Mouse (Mus musculus): ENCODE measurements at regions not wholly inside any gene's neighbourhood (a gene's known extent, or its start where the extent isn't known, plus 50 kb on each side); places are given as distances from the start of the nearest gene placed in this dataset.

- H3K9me3 ChIP-seq (replicated peaks; ENCODE audit: insufficient read depth, low read length): no peaks in the 10 kb centered on the region
Measured at GRCm38 (mm10) chr10:37270236-37271000, 131.7 kb upstream of the Marcks start.

GRCm38 (mm10) chr10:37266909-37267308, 128.2 kb upstream of the Marcks start:
- no peak for TF ChIP-seq RCOR1 (IDR thresholded peaks at IDR 0.05; ENCODE audit: low read depth, low read length)
- TF ChIP-seq GABPA (IDR thresholded peaks at IDR 0.05; ENCODE audit: low read depth, low read length): no peak
- no peak for TF ChIP-seq MYC (IDR thresholded peaks at IDR 0.05; ENCODE audit: low read depth, low read length)
- no peak for TF ChIP-seq MAFK (IDR thresholded peaks at IDR 0.05; ENCODE audit: borderline replicate concordance, low read depth, low read length)
- TF ChIP-seq MAZ (IDR thresholded peaks at IDR 0.05; ENCODE audit: low read depth, low read length): no peak
- no peak for TF ChIP-seq USF2 (IDR thresholded peaks at IDR 0.05; ENCODE audit: borderline replicate concordance in 1 of 2, insufficient read depth in 1 of 2, low read depth in 1 of 2, low read length in 2 of 2)
- no peak for TF ChIP-seq ZNF384 (IDR thresholded peaks at IDR 0.05; ENCODE audit: low read depth, low read length)
- no peak for DNase-seq (ENCODE audit: low read depth, low spot score)
- no peak overlapping the region for H3K4me3 ChIP-seq (ENCODE audit: control insufficient read depth in 1 of 2, insufficient read depth in 1 of 2, low read depth in 2 of 2, low read length in 2 of 2)

More at GRCm38 (mm10) chr10:37270236-37271000, 131.7 kb upstream of the Marcks start:
- Histone ChIP-seq H3K79me2 (ENCODE audit: control insufficient read depth, insufficient read depth, low read length, poor library complexity) (no peaks in the 10 kb centered on the region), H3K9ac (ENCODE audit: control insufficient read depth, low read depth, low read length, poor library complexity, severe bottlenecking) (no peak overlapping the region), H3K4me1 (ENCODE audit: control insufficient read depth in 1 of 2, insufficient read depth in 2 of 2, low read length in 2 of 2) (no peaks in the 10 kb centered on the region), H3K36me3 (ENCODE audit: control insufficient read depth in 1 of 2, insufficient read depth in 2 of 2, low read length in 2 of 2) (no peaks in the 10 kb centered on the region), H3K4me3 (ENCODE audit: control insufficient read depth in 1 of 2, insufficient read depth in 1 of 2, low read depth in 2 of 2, low read length in 2 of 2) (no peak overlapping the region), H3K27ac (ENCODE audit: control insufficient read depth, low read depth, low read length) (no peak overlapping the region), H3K27me3 (ENCODE audit: control insufficient read depth in 1 of 2, insufficient read depth in 2 of 2, low read length in 2 of 2) (no peaks in the 10 kb centered on the region)
- TF ChIP-seq USF1 (IDR thresholded peaks at IDR 0.05; ENCODE audit: low read depth, low read length) (no peak), ZMIZ1 (IDR thresholded peaks at IDR 0.05; ENCODE audit: low read depth, low read length) (no peak), ELF1 (IDR thresholded peaks at IDR 0.05; ENCODE audit: low read depth, low read length) (no peak), TAL1 (IDR thresholded peaks at IDR 0.05; ENCODE audit: low read length) (no peak), TBP (IDR thresholded peaks at IDR 0.05; ENCODE audit: low read depth, low read length) (no peak), TCF12 (IDR thresholded peaks at IDR 0.05; ENCODE audit: low read depth, low read length) (no peak), MAFK (IDR thresholded peaks at IDR 0.05; ENCODE audit: borderline replicate concordance, low read depth, low read length) (no peak), SIN3A (IDR thresholded peaks at IDR 0.05; ENCODE audit: low read length) (no peak), BHLHE40 (IDR thresholded peaks at IDR 0.05; ENCODE audit: borderline replicate concordance, low read depth, low read length) (no peak), HCFC1 (IDR thresholded peaks at IDR 0.05; ENCODE audit: low read depth, low read length) (no peak), POLR2AphosphoS2 (IDR thresholded peaks at IDR 0.05; ENCODE audit: low read length) (no peak), SMC3 (IDR thresholded peaks at IDR 0.05; ENCODE audit: low read depth, low read length) (no peak), RCOR1 (IDR thresholded peaks at IDR 0.05; ENCODE audit: low read depth, low read length) (no peak), USF2 (IDR thresholded peaks at IDR 0.05; ENCODE audit: borderline replicate concordance in 1 of 2, insufficient read depth in 1 of 2, low read depth in 1 of 2, low read length in 2 of 2) (no peak), ZC3H11A (IDR thresholded peaks at IDR 0.05; ENCODE audit: low read depth, low read length) (no peak), GATA1 (IDR thresholded peaks at IDR 0.05; ENCODE audit: low read depth, low read length) (no peak), CTCF (IDR thresholded peaks at IDR 0.05 in 2 of 3, conservative IDR thresholded peaks at IDR 0.05 in 1 of 3; ENCODE audit: control insufficient read depth in 1 of 3, insufficient read depth in 1 of 3, low read depth in 2 of 3, low read length in 3 of 3, poor library complexity in 1 of 3, severe bottlenecking in 1 of 3) (no peak), CHD2 (IDR thresholded peaks at IDR 0.05; ENCODE audit: low read length) (no peak)
- no peak for DNase-seq (ENCODE audit: low read depth, low spot score)

More at GRCm38 (mm10) chr10:37266909-37267308, 128.2 kb upstream of the Marcks start:
- Histone ChIP-seq H3K9ac (ENCODE audit: control insufficient read depth, low read depth, low read length, poor library complexity, severe bottlenecking) (no peak overlapping the region), H3K79me2 (ENCODE audit: control insufficient read depth, insufficient read depth, low read length, poor library complexity) (no peaks in the 10 kb centered on the region), H3K9me3 (replicated peaks; ENCODE audit: insufficient read depth, low read length) (no peaks in the 10 kb centered on the region), H3K27me3 (ENCODE audit: control insufficient read depth in 1 of 2, insufficient read depth in 2 of 2, low read length in 2 of 2) (no peaks in the 10 kb centered on the region), H3K36me3 (ENCODE audit: control insufficient read depth in 1 of 2, insufficient read depth in 2 of 2, low read length in 2 of 2) (no peaks in the 10 kb centered on the region), H3K27ac (ENCODE audit: control insufficient read depth, low read depth, low read length) (no peak overlapping the region), H3K4me1 (ENCODE audit: control insufficient read depth in 1 of 2, insufficient read depth in 2 of 2, low read length in 2 of 2) (no peaks in the 10 kb centered on the region)
